Mouse (Mus musculus): ENCODE measurements around the gene Cnksr1. TPM values are rescaled to one million over a fixed set of nuclear protein-coding genes. Genes with fewer than 3 reads are reported as not detected.
A peak's percentile ranks its signal among the peaks of the same experiment; 100 is the strongest.

The Cnksr1 gene
- total and polyA plus RNA-seq, 2 experiments from 2014 or later: 0.66 to 0.69 TPM

GRCm38 (mm10) chr4:134255854-134256253, 17.7 kb upstream of the Cnksr1 start:
- H3K36me3 ChIP-seq (replicated peaks; ENCODE audit: control insufficient read depth, insufficient read depth, low read length): no peaks in the 10 kb centered on the region
- no peaks in the 10 kb centered on the region for H3K9me3 ChIP-seq (replicated peaks; ENCODE audit: control insufficient read depth, low read length)
- peaks cover 22% of the 10 kb centered on the region for H3K4me1 ChIP-seq (ENCODE audit: control insufficient read depth, insufficient read depth)
- WGBS: 62% methylated on average over 4 of the region's 4 CpGs
- TF ChIP-seq CTCF (IDR thresholded peaks at IDR 0.05; ENCODE audit: low read depth): no peak
- no peak for TF ChIP-seq EP300 (IDR thresholded peaks at IDR 0.05; ENCODE audit: low read depth)
- DNase-seq (ENCODE audit: low spot score): no peak
- H3K27ac ChIP-seq (ENCODE audit: low read depth): peak overlapping the region; percentile 65
- no peak overlapping the region for H3K9ac ChIP-seq (replicated peaks; ENCODE audit: low read depth, low read length)
- no peak overlapping the region for H3K4me3 ChIP-seq (ENCODE audit: low read depth, low read length)
- H3K4me2 ChIP-seq (ENCODE audit: low read depth, low read length): no peak overlapping the region
- no peak for ATAC-seq (ENCODE audit: insufficient read depth, low read depth)
- peaks cover 25% of the 10 kb centered on the region for H3K27me3 ChIP-seq (ENCODE audit: control insufficient read depth, insufficient read depth, low read length)

GRCm38 (mm10) chr4:134254835-134255234, 16.6 kb upstream of the Cnksr1 start:
- Histone ChIP-seq H3K9ac (replicated peaks; ENCODE audit: low read depth, low read length) (no peak overlapping the region), H3K27ac (ENCODE audit: low read depth) (no peak overlapping the region), H3K4me1 (ENCODE audit: control insufficient read depth, insufficient read depth) (peaks cover 29% of the 10 kb centered on the region), H3K4me2 (ENCODE audit: low read depth, low read length) (no peak overlapping the region), H3K9me3 (replicated peaks; ENCODE audit: control insufficient read depth, low read length) (no peaks in the 10 kb centered on the region), H3K4me3 (ENCODE audit: low read depth, low read length) (no peak overlapping the region), H3K36me3 (replicated peaks; ENCODE audit: control insufficient read depth, insufficient read depth, low read length) (no peaks in the 10 kb centered on the region), H3K27me3 (ENCODE audit: control insufficient read depth, insufficient read depth, low read length) (peaks cover 35% of the 10 kb centered on the region)
- ATAC-seq (ENCODE audit: insufficient read depth, low read depth) (no peak), DNase-seq (ENCODE audit: low spot score) (no peak)
- 62% methylated on average over 3 of the region's 3 CpGs for WGBS
- TF ChIP-seq CTCF (IDR thresholded peaks at IDR 0.05; ENCODE audit: low read depth) (no peak), EP300 (IDR thresholded peaks at IDR 0.05; ENCODE audit: low read depth) (no peak)

GRCm38 (mm10) chr4:134253722-134254324, 15.6 kb upstream of the Cnksr1 start, which contains the start of gene Grrp1:
Gene Grrp1, minus strand, starts transcription at chr4:134254106.
- Histone ChIP-seq H3K9me3 (replicated peaks; ENCODE audit: control insufficient read depth, low read length) (no peaks in the 10 kb centered on the region), H3K27me3 (ENCODE audit: control insufficient read depth, insufficient read depth, low read length) (peaks cover 35% of the 10 kb centered on the region), H3K27ac (ENCODE audit: low read depth) (peak within 1 kb of the TSS; percentile 60), H3K4me2 (ENCODE audit: low read depth, low read length) (peak within 1 kb of the TSS; percentile 79), H3K4me3 (ENCODE audit: low read depth, low read length) (peak within 1 kb of the TSS; percentile 38), H3K36me3 (replicated peaks; ENCODE audit: control insufficient read depth, insufficient read depth, low read length) (no peaks in the 10 kb centered on the region), H3K9ac (replicated peaks; ENCODE audit: low read depth, low read length) (peak within 1 kb of the TSS; percentile 29; the same call in 1 of the 2 replicates), H3K4me1 (ENCODE audit: control insufficient read depth, insufficient read depth) (peaks cover 29% of the 10 kb centered on the region)
- TF ChIP-seq CTCF (IDR thresholded peaks at IDR 0.05; ENCODE audit: low read depth): no peak
- no peak for TF ChIP-seq EP300 (IDR thresholded peaks at IDR 0.05; ENCODE audit: low read depth)
- ATAC-seq (ENCODE audit: insufficient read depth, low read depth) (no peak), DNase-seq (ENCODE audit: low spot score) (no peak)
- WGBS: 10% methylated on average over 13 of the region's 13 CpGs

GRCm38 (mm10) chr4:134252911-134253721, 14.9 kb upstream of the Cnksr1 start:
- peaks cover 29% of the 10 kb centered on the region for H3K4me1 ChIP-seq (ENCODE audit: control insufficient read depth, insufficient read depth)
- ATAC-seq (ENCODE audit: insufficient read depth, low read depth): no peak
- H3K9ac ChIP-seq (replicated peaks; ENCODE audit: low read depth, low read length): peak overlapping the region; percentile 27; the same call in 1 of the 2 replicates
- H3K27me3 ChIP-seq (ENCODE audit: control insufficient read depth, insufficient read depth, low read length): peaks cover 40% of the 10 kb centered on the region
- DNase-seq (ENCODE audit: low spot score): no peak
- peak overlapping the region; percentile 38 for H3K4me3 ChIP-seq (ENCODE audit: low read depth, low read length)
- peak overlapping the region; percentile 79 for H3K4me2 ChIP-seq (ENCODE audit: low read depth, low read length)
- WGBS: 53% methylated on average over 15 of the region's 15 CpGs
- TF ChIP-seq EP300 (IDR thresholded peaks at IDR 0.05; ENCODE audit: low read depth) (no peak), CTCF (IDR thresholded peaks at IDR 0.05; ENCODE audit: low read depth) (no peak)
- no peaks in the 10 kb centered on the region for H3K9me3 ChIP-seq (replicated peaks; ENCODE audit: control insufficient read depth, low read length)
- H3K36me3 ChIP-seq (replicated peaks; ENCODE audit: control insufficient read depth, insufficient read depth, low read length): no peaks in the 10 kb centered on the region
- peak overlapping the region; percentile 60 for H3K27ac ChIP-seq (ENCODE audit: low read depth)

GRCm38 (mm10) chr4:134252131-134252910, 14.1 kb upstream of the Cnksr1 start:
- peaks cover 29% of the 10 kb centered on the region for H3K4me1 ChIP-seq (ENCODE audit: control insufficient read depth, insufficient read depth)
- no peak for ATAC-seq (ENCODE audit: insufficient read depth, low read depth)
- H3K27ac ChIP-seq (ENCODE audit: low read depth): peak overlapping the region; percentile 60
- H3K36me3 ChIP-seq (replicated peaks; ENCODE audit: control insufficient read depth, insufficient read depth, low read length): no peaks in the 10 kb centered on the region
- no peak for DNase-seq (ENCODE audit: low spot score)
- 35% methylated on average over 22 of the region's 22 CpGs for WGBS
- no peak for TF ChIP-seq CTCF (IDR thresholded peaks at IDR 0.05; ENCODE audit: low read depth)
- TF ChIP-seq EP300 (IDR thresholded peaks at IDR 0.05; ENCODE audit: low read depth): no peak
- H3K9me3 ChIP-seq (replicated peaks; ENCODE audit: control insufficient read depth, low read length): no peaks in the 10 kb centered on the region
- H3K9ac ChIP-seq (replicated peaks; ENCODE audit: low read depth, low read length): peak overlapping the region; percentile 27; the same call in 1 of the 2 replicates
- peak overlapping the region; percentile 79 for H3K4me2 ChIP-seq (ENCODE audit: low read depth, low read length)
- H3K27me3 ChIP-seq (ENCODE audit: control insufficient read depth, insufficient read depth, low read length): peaks cover 45% of the 10 kb centered on the region
- peak overlapping the region; percentile 38 for H3K4me3 ChIP-seq (ENCODE audit: low read depth, low read length)

Data from heart, postnatal 0 days (tissue).